Mouse (Mus musculus): ENCODE results near the gene Sdhd. TPM values are rescaled to one million over a fixed set of nuclear protein-coding genes. Genes with fewer than 3 reads are reported as not detected.

Sdhd gene
- polyA plus RNA-seq, 1 experiment from 2014 or later, result 274 TPM

DNA sequence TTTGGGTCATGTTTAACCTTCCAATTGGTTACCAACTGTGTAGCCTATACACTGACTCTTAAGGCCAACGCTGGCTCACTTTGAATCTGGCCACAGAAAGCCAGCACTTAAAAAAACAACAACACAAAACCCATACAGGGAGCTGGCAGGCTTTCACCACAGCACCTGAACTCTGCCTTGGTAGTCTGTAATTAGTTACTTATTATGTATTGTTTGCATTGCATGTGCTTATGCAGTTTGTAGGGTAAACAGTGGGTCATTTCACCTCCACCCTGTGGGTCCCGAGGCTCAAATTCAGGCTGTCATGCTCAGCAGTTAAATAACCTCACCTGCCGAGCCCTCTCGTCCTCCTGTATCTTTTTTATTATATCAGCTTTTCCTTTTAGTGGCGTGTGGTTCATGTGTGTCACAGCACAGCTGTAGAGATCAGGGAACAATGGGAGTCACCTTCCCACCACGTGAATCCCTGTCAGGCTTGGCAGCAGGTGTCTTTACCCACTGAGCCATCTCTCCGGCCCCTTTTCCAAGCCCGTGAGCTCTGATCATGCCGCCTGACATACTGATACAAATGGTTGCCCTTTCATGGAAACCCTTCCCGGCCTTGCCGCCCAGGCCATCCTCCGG, 8.7 kb downstream of the Sdhd start:
- Histone ChIP-seq H3K27ac (ENCODE audit: low read depth, low read length) (no peak overlapping the region), H3K4me3 (ENCODE audit: low read depth, low read length) (no peak overlapping the region), H3K9ac (ENCODE audit: low read length) (no peak overlapping the region), H3K36me3 (ENCODE audit: control insufficient read depth, insufficient read depth, low read length) (peaks cover 19% of the 10 kb centered on the region), H3K4me1 (ENCODE audit: control insufficient read depth, insufficient read depth, low read length) (no peaks in the 10 kb centered on the region), H3K4me2 (no peak overlapping the region), H3K9me3 (ENCODE audit: control insufficient read depth, low read length) (no peaks in the 10 kb centered on the region), H3K27me3 (ENCODE audit: control insufficient read depth, insufficient read depth, low read length) (no peaks in the 10 kb centered on the region)
- 84% methylated on average over 12 of the region's 12 CpGs for WGBS
- no peak for ATAC-seq (ENCODE audit: low FRiP score)
- DNase-seq (ENCODE audit: low spot score, missing footprints), result no peak

DNA sequence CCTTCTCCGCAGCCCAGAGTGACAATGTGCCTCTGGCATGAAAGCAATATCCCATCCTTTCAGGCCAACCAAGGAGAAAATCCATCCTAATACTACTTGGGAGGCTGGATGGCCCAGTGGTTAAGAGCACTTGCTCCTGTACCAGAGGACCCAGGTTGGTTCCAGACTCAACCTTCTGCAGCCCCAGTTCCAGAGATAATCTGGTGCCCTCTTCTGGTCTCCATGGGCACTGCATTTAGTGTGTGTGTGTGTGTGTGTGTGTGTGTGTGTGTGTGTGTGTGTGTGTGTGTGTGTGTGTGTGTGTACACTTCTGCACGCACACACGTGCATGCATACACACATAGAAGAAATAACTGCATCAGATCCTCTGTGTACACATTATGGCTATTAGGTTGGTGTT, 10.1 kb downstream of the Sdhd start:
- 73% methylated on average over 3 of the region's 3 CpGs for WGBS
- H3K36me3 ChIP-seq (ENCODE audit: control insufficient read depth, insufficient read depth, low read length), result peaks cover 17% of the 10 kb centered on the region
- H3K4me3 ChIP-seq (ENCODE audit: low read depth, low read length), result no peak overlapping the region

DNA sequence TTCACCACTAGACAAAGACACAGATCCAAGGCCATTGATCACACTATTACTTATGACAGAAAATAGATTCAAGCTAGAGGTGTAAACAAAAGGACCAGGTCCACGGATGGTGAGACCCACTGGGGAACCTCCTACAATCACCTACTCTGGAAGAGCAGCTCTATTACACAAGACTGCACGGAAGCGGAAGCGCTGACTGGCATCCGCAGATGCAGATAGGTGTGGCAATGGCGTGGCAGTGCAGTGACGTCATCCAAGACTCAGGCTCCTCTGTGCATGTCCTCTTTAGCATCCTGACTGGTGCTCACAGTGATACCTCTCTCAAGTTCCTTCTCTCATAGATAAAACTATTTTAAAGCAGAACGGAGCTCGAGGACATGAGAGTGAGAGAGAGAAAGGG, 10.7 kb downstream of the Sdhd start:
- Histone ChIP-seq H3K27ac (ENCODE audit: low read depth, low read length) (no peak overlapping the region), H3K9me3 (ENCODE audit: control insufficient read depth, low read length) (no peaks in the 10 kb centered on the region), H3K36me3 (ENCODE audit: control insufficient read depth, insufficient read depth, low read length) (peaks cover 11% of the 10 kb centered on the region; the same call in 1 of the 2 replicates), H3K4me1 (ENCODE audit: control insufficient read depth, insufficient read depth, low read length) (no peaks in the 10 kb centered on the region), H3K4me3 (ENCODE audit: low read depth, low read length) (no peak overlapping the region), H3K27me3 (ENCODE audit: control insufficient read depth, insufficient read depth, low read length) (no peaks in the 10 kb centered on the region), H3K9ac (ENCODE audit: low read length) (no peak overlapping the region), H3K4me2 (no peak overlapping the region)
- WGBS, result 89% methylated on average over 9 of the region's 9 CpGs
- ATAC-seq (ENCODE audit: low FRiP score) (no peak), DNase-seq (ENCODE audit: low spot score, missing footprints) (no peak)

More for the DNA sequence above, 10.1 kb downstream of the Sdhd start:
- no peaks in the 10 kb centered on the region for H3K27me3 ChIP-seq (ENCODE audit: control insufficient read depth, insufficient read depth, low read length)
- DNase-seq (ENCODE audit: low spot score, missing footprints), result peak; percentile 90
- no peaks in the 10 kb centered on the region for H3K4me1 ChIP-seq (ENCODE audit: control insufficient read depth, insufficient read depth, low read length)
- no peak overlapping the region for H3K27ac ChIP-seq (ENCODE audit: low read depth, low read length)
- no peak overlapping the region for H3K9ac ChIP-seq (ENCODE audit: low read length)
- ATAC-seq (ENCODE audit: low FRiP score), result no peak
- H3K9me3 ChIP-seq (ENCODE audit: control insufficient read depth, low read length), result no peaks in the 10 kb centered on the region
- no peak overlapping the region for H3K4me2 ChIP-seq

DNA sequence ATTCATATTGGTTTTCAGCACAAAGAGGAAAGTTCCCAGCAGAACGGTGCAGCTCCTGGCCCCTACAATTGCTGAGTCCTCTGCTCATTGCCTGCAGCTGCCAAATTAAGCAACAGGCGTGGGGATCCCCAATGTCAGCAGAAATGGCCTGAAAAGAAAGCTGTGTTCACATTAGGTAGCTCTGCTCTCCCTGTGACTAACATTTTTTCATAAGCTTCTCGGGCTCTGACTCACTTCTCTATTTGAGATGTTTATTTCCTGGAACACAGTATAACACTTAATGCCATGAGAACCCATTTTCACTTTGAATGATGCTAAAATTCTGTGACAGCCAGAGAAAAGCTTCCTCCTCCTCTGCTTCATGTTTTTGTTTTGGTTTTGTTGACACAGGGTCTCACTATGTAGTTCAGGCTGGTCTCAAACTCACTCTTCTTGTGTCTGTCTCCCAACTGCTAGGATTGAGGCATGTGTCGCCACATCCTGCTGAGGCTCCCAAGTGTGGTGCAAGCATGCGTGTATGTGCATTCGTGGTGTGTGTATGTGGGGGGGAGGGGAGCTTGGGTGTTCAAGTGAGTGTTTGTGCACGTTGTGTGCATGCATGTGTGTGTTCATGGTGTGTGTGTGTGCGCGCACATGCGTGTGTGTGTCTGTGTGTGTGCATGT, 12.6 kb downstream of the Sdhd start:
- WGBS, result 81% methylated on average over 10 of the region's 10 CpGs
- H3K36me3 ChIP-seq (ENCODE audit: control insufficient read depth, insufficient read depth, low read length), result peaks cover 2% of the 10 kb centered on the region; the same call in 1 of the 2 replicates
- H3K4me3 ChIP-seq (ENCODE audit: low read depth, low read length), result no peak overlapping the region
- H3K4me1 ChIP-seq (ENCODE audit: control insufficient read depth, insufficient read depth, low read length), result no peaks in the 10 kb centered on the region
- no peak for ATAC-seq (ENCODE audit: low FRiP score)
- no peak overlapping the region for H3K27ac ChIP-seq (ENCODE audit: low read depth, low read length)
- H3K4me2 ChIP-seq, result no peak overlapping the region
- H3K9me3 ChIP-seq (ENCODE audit: control insufficient read depth, low read length), result no peaks in the 10 kb centered on the region
- H3K27me3 ChIP-seq (ENCODE audit: control insufficient read depth, insufficient read depth, low read length), result no peaks in the 10 kb centered on the region
- no peak for DNase-seq (ENCODE audit: low spot score, missing footprints)
- H3K9ac ChIP-seq (ENCODE audit: low read length), result no peak overlapping the region

DNA sequence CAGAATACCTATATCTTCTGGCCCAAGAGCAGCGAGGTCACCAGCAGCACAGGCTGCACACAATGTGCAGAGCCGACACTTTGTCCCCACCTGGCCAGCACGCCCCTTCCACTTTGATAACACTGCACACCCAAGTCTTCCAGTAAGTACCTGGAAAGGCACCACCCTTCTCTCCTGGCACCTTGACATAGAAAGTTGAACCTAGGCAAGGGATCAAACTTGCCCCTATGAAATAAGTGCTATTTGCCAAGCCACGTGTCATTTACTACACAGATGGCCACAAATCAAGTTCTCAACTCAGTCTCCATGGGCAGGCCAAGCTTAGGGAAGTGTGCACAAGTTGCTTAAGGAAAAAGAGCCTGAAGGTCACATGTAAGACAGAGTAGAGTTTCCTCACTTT, 16.7 kb downstream of the Sdhd start:
- no peaks in the 10 kb centered on the region for H3K4me1 ChIP-seq (ENCODE audit: control insufficient read depth, insufficient read depth, low read length)
- 84% methylated on average over 4 of the region's 4 CpGs for WGBS
- ATAC-seq (ENCODE audit: low FRiP score) (no peak), DNase-seq (ENCODE audit: low spot score, missing footprints) (no peak)
- H3K4me3 ChIP-seq (ENCODE audit: low read depth, low read length), result no peak overlapping the region
- no peaks in the 10 kb centered on the region for H3K36me3 ChIP-seq (ENCODE audit: control insufficient read depth, insufficient read depth, low read length)
- H3K9me3 ChIP-seq (ENCODE audit: control insufficient read depth, low read length), result no peaks in the 10 kb centered on the region
- H3K27ac ChIP-seq (ENCODE audit: low read depth, low read length), result no peak overlapping the region
- H3K27me3 ChIP-seq (ENCODE audit: control insufficient read depth, insufficient read depth, low read length), result no peaks in the 10 kb centered on the region
- H3K9ac ChIP-seq (ENCODE audit: low read length), result no peak overlapping the region
- H3K4me2 ChIP-seq, result no peak overlapping the region

DNA sequence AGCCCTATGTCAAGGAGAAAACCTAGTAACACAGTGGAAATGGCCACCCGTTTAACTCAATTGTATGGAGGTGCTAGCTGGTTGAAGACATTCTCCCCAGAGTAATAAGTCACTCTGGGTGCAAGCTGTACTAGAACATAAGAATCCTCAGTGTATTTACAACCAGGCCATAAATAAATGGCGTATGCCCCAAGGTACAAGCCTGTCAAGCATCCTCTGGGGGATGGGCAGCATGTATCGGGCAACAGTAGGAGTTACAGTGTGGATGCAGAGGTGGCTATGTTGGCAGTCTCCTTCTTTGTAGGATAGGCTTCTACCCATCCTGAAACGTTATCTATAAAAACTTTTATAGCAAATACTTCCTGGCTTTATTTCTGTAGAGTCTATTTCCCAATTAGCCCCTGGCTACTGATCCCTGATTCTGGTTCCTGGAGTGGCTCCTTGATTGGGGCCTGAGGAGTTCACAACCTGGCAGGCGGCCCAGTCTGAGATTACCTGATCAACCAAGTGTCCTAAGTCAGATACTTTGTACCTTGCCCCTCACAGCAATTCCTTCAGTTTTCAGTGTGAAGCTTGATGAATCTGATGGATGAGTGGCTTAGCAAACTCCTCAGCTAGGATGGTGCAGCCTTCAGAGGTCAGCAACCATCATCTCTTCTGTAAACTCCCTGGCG, 18.3 kb downstream of the Sdhd start:
- Histone ChIP-seq H3K4me3 (ENCODE audit: low read depth, low read length) (no peak overlapping the region), H3K9me3 (ENCODE audit: control insufficient read depth, low read length) (no peaks in the 10 kb centered on the region), H3K27ac (ENCODE audit: low read depth, low read length) (no peak overlapping the region), H3K4me2 (no peak overlapping the region), H3K4me1 (ENCODE audit: control insufficient read depth, insufficient read depth, low read length) (no peaks in the 10 kb centered on the region), H3K27me3 (ENCODE audit: control insufficient read depth, insufficient read depth, low read length) (no peaks in the 10 kb centered on the region), H3K36me3 (ENCODE audit: control insufficient read depth, insufficient read depth, low read length) (no peaks in the 10 kb centered on the region), H3K9ac (ENCODE audit: low read length) (no peak overlapping the region)
- ATAC-seq (ENCODE audit: low FRiP score) (no peak), DNase-seq (ENCODE audit: low spot score, missing footprints) (no peak)
- WGBS, result 85% methylated on average over 6 of the region's 6 CpGs

DNA sequence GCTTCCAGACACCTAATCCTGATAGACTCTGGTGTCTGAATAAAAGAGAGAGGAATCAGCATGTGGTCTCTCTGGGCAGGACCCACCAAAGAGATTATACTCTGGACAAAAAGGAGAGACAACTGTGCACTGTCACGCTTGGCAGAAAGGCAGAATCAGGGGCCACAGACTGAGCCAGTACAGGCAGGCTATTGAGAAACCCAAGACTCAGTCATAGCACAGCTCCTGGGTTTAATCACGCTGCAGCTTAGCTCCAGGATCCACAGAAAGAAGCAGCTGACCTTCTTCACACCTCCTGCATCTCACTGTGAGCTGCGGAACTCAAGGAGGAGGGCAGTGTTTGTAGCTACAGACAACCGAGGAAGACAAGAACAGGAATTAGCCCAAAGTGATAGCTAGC, 23.2 kb downstream of the Sdhd start:
- H3K4me2 ChIP-seq, result no peak overlapping the region
- H3K4me3 ChIP-seq (ENCODE audit: low read depth, low read length), result no peak overlapping the region
- no peaks in the 10 kb centered on the region for H3K36me3 ChIP-seq (ENCODE audit: control insufficient read depth, insufficient read depth, low read length)
- no peaks in the 10 kb centered on the region for H3K9me3 ChIP-seq (ENCODE audit: control insufficient read depth, low read length)
- H3K27me3 ChIP-seq (ENCODE audit: control insufficient read depth, insufficient read depth, low read length), result no peaks in the 10 kb centered on the region
- ATAC-seq (ENCODE audit: low FRiP score), result no peak
- 12% methylated on average over 4 of the region's 4 CpGs for WGBS
- no peaks in the 10 kb centered on the region for H3K4me1 ChIP-seq (ENCODE audit: control insufficient read depth, insufficient read depth, low read length)
- no peak overlapping the region for H3K27ac ChIP-seq (ENCODE audit: low read depth, low read length)
- no peak for DNase-seq (ENCODE audit: low spot score, missing footprints)
- no peak overlapping the region for H3K9ac ChIP-seq (ENCODE audit: low read length)

DNA sequence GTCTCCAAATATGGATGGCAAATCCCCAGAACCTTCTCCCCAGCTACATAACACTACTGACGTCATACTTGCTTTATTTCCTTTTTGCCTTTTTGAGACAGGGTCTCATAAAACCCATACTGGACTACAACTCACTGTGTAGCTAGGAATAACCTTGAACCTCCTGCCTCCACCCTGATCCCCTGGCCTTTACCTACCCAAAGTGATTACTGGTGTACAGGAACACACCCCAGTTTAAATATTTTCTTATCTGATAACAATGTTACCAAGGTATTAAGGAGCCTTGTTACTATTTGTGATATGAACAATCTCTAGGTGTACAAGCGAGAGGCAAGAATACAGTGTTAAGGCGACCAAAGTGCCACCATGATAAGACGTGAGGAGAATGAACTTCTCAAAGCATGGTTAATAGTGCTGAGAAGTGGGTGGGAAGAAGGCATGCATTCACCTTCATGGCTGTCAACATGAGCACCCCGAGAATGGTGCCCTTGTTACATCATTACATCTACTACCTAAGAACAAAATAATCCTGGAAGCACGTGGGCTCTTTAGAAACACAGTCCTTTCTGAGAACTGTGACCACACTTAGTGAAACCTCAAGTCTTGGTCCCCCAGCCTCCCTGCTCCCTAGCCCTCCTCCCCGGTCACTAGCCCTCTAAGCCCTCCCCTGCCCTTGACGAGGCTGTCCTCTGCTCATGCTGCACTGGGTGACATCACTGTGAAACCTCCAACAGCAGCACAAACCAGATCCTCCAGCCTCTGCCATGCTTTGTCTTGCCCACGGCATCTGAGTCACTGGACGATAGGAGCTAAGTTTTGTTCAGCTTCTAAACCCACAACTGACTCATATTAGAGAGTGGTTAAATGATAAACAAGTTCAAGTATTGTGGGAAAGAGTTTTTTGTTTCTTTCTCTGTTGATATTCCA, 33.8 kb downstream of the Sdhd start:
- Histone ChIP-seq H3K4me1 (ENCODE audit: control insufficient read depth, insufficient read depth, low read length) (no peaks in the 10 kb centered on the region), H3K27me3 (ENCODE audit: control insufficient read depth, insufficient read depth, low read length) (no peaks in the 10 kb centered on the region), H3K4me3 (ENCODE audit: low read depth, low read length) (no peak overlapping the region), H3K27ac (ENCODE audit: low read depth, low read length) (no peak overlapping the region), H3K9ac (ENCODE audit: low read length) (no peak overlapping the region), H3K36me3 (ENCODE audit: control insufficient read depth, insufficient read depth, low read length) (no peaks in the 10 kb centered on the region), H3K4me2 (no peak overlapping the region), H3K9me3 (ENCODE audit: control insufficient read depth, low read length) (no peaks in the 10 kb centered on the region)
- no peak for ATAC-seq (ENCODE audit: low FRiP score)
- DNase-seq (ENCODE audit: low spot score, missing footprints), result no peak
- 83% methylated on average over 10 of the region's 10 CpGs for WGBS

All from midbrain, embryonic 11.5 days (tissue).